Mouse (Mus musculus) forebrain, postnatal 0 days (tissue): Measurements from ENCODE around the gene Ankrd1. TPM values are rescaled to one million over a fixed set of nuclear protein-coding genes. Genes with fewer than 3 reads are reported as not detected.

Experiments
- ATAC-seq: fragments of 200-750 bp; cut with Nextera tagmentation; 2 replicates; pipeline ENCODE4 v1.8.0; 2017; ENCODE audit warnings: mild to moderate bottlenecking, moderate library complexity
- DNase-seq: peaks from one replicate; pipeline ENCODE4 v3.0.0-alpha.2; 2015
- H3K27ac ChIP-seq: fragments of 300-500 bp; sonication (generic); 2 replicates; pipeline ENCODE4 v1.5.1; 2014; ENCODE audit warnings: low read depth, mild to moderate bottlenecking, antibody characterized with exemption, low read length, moderate library complexity, mixed read lengths
- H3K27me3 ChIP-seq: fragments of 300-500 bp; sonication (generic); 2 replicates; pipeline ENCODE4 v1.6.1; 2014; ENCODE audit warnings: mild to moderate bottlenecking, low read length, mixed read lengths; ENCODE audit not compliant: insufficient read depth
- H3K36me3 ChIP-seq: fragments of 300-500 bp; sonication (generic); 2 replicates; pipeline ENCODE4 v1.6.1; 2014; ENCODE audit warnings: mild to moderate bottlenecking, moderate library complexity; ENCODE audit not compliant: insufficient read depth
- H3K4me1 ChIP-seq: fragments of 300-500 bp; sonication (generic); 2 replicates; pipeline ENCODE4 v1.6.1; 2014; ENCODE audit warnings: antibody characterized with exemption; ENCODE audit not compliant: insufficient read depth
- H3K4me2 ChIP-seq: fragments of 300-500 bp; sonication (generic); 2 replicates; pipeline ENCODE4 v1.6.1; 2014; ENCODE audit warnings: low read depth, mild to moderate bottlenecking, moderate library complexity
- H3K4me3 ChIP-seq: fragments of 300-500 bp; sonication (generic); 2 replicates; pipeline ENCODE4 v1.5.1; 2014; ENCODE audit warnings: low read depth, low read length, mixed read lengths
- H3K9ac ChIP-seq: fragments of 300-500 bp; sonication (generic); 2 replicates; pipeline ENCODE4 v1.6.1; 2014; ENCODE audit warnings: mild to moderate bottlenecking
- H3K9me3 ChIP-seq: fragments of 300-500 bp; sonication (generic); 2 replicates; pipeline ENCODE4 v1.6.1; 2016; ENCODE audit warnings: low read length
- CTCF ChIP-seq: sonication (generic); IDR thresholded peaks from 2 replicates; pipeline ENCODE4 v1.5.1; 2016; ENCODE audit warnings: antibody characterized with exemption, control low read depth, low read depth
- WGBS: fragments of 180-500 bp; shearing (Covaris S2); extraction: QIAGEN DNeasy Blood & Tissue Kit; methylation state at CpG from one replicate; pipeline ENCODE4 v1.1.7; 2014; 5-methylcytosine and 5-hydroxymethylcytosine counted together
- polyA plus RNA-seq: library from polyadenylated mRNA; unstranded; fragments of >200 nt; fragmentation: Nextera tagmentation; extraction: Ambion mirVana; gene quantifications from 2 replicates; pipeline ENCODE4 v1.2.1, GENCODE M21; 2015
- total RNA-seq: library from RNA; depleted of rRNA; stranded (reverse); fragments of >200 nt; gene quantifications from 2 replicates; pipeline ENCODE4 v1.2.3, GENCODE M21; 2014

Gene Ankrd1
- total and polyA plus RNA-seq, 2 experiments from 2014 or later = 0.08 to 0.29 TPM

GRCm38 (mm10) chr19:36150241-36151007 lies 30.5 kb upstream of the Ankrd1 start:
- DNase-seq = peak; percentile 29
- Histone ChIP-seq H3K4me1 (no peaks in the 10 kb centered on the region), H3K27me3 (no peaks in the 10 kb centered on the region), H3K27ac (no peak overlapping the region), H3K4me3 (no peak overlapping the region), H3K9ac (no peak overlapping the region), H3K9me3 (no peaks in the 10 kb centered on the region), H3K36me3 (no peaks in the 10 kb centered on the region), H3K4me2 (no peak overlapping the region)
- no peak for TF ChIP-seq CTCF
- 77% methylated on average over 4 of the region's 4 CpGs for WGBS
- ATAC-seq = peak; percentile 90

GRCm38 (mm10) chr19:36148578-36148977 lies 28.7 kb upstream of the Ankrd1 start:
- DNase-seq (no peak), ATAC-seq (no peak)
- Histone ChIP-seq H3K9ac (no peak overlapping the region), H3K27me3 (no peaks in the 10 kb centered on the region), H3K27ac (no peak overlapping the region), H3K4me2 (no peak overlapping the region), H3K36me3 (no peaks in the 10 kb centered on the region), H3K4me3 (no peak overlapping the region), H3K9me3 (no peaks in the 10 kb centered on the region; the same call in 1 of the 2 replicates), H3K4me1 (no peaks in the 10 kb centered on the region)
- 84% methylated on average over 6 of the region's 6 CpGs for WGBS
- TF ChIP-seq CTCF = no peak

- H3K27me3 ChIP-seq = no peaks in the 10 kb centered on the region
- H3K4me3 ChIP-seq = no peak overlapping the region
- DNase-seq = no peak
- WGBS = 87% methylated on average over 2 of the region's 2 CpGs
- no peak overlapping the region for H3K27ac ChIP-seq
- no peaks in the 10 kb centered on the region; the same call in 1 of the 2 replicates for H3K9me3 ChIP-seq
- H3K9ac ChIP-seq = no peak overlapping the region
- no peak for TF ChIP-seq CTCF
- H3K4me2 ChIP-seq = no peak overlapping the region
- H3K4me1 ChIP-seq = no peaks in the 10 kb centered on the region
- H3K36me3 ChIP-seq = no peaks in the 10 kb centered on the region
- no peak for ATAC-seq
Measured at GRCm38 (mm10) chr19:36143571-36143970, 23.7 kb upstream of the Ankrd1 start.

GRCm38 (mm10) chr19:36133731-36134130 lies 13.8 kb upstream of the Ankrd1 start:
- no peak overlapping the region for H3K4me3 ChIP-seq
- no peaks in the 10 kb centered on the region for H3K27me3 ChIP-seq
- no peak overlapping the region for H3K4me2 ChIP-seq
- H3K36me3 ChIP-seq = no peaks in the 10 kb centered on the region
- H3K27ac ChIP-seq = no peak overlapping the region
- 33% methylated on average over 5 of the region's 5 CpGs for WGBS
- no peaks in the 10 kb centered on the region for H3K4me1 ChIP-seq
- TF ChIP-seq CTCF = no peak
- no peak for DNase-seq
- H3K9me3 ChIP-seq = no peaks in the 10 kb centered on the region
- ATAC-seq = no peak
- H3K9ac ChIP-seq = no peak overlapping the region

GRCm38 (mm10) chr19:36133064-36133463 lies 13.2 kb upstream of the Ankrd1 start:
- no peak overlapping the region for H3K4me3 ChIP-seq
- H3K27ac ChIP-seq = no peak overlapping the region
- H3K36me3 ChIP-seq = no peaks in the 10 kb centered on the region
- WGBS = 89% methylated on average over 6 of the region's 6 CpGs
- H3K27me3 ChIP-seq = no peaks in the 10 kb centered on the region
- no peak overlapping the region for H3K9ac ChIP-seq
- no peak for DNase-seq
- H3K4me1 ChIP-seq = no peaks in the 10 kb centered on the region
- H3K4me2 ChIP-seq = no peak overlapping the region
- TF ChIP-seq CTCF = no peak
- no peaks in the 10 kb centered on the region for H3K9me3 ChIP-seq
- no peak for ATAC-seq

- WGBS = 66% methylated on average over 6 of the region's 6 CpGs
- H3K27me3 ChIP-seq = no peaks in the 10 kb centered on the region
Measured at GRCm38 (mm10) chr19:36131990-36132389, 12.1 kb upstream of the Ankrd1 start.

GRCm38 (mm10) chr19:36130181-36130580 lies 10.3 kb upstream of the Ankrd1 start:
- Histone ChIP-seq H3K4me3 (no peak overlapping the region), H3K9ac (no peak overlapping the region), H3K4me2 (no peak overlapping the region), H3K9me3 (no peaks in the 10 kb centered on the region), H3K27ac (no peak overlapping the region), H3K4me1 (no peaks in the 10 kb centered on the region), H3K27me3 (no peaks in the 10 kb centered on the region), H3K36me3 (no peaks in the 10 kb centered on the region)
- TF ChIP-seq CTCF = no peak
- WGBS = 13% methylated on average over 2 of the region's 2 CpGs
- ATAC-seq = no peak
- peak; percentile 5 for DNase-seq

More at GRCm38 (mm10) chr19:36131990-36132389, 12.1 kb upstream of the Ankrd1 start:
- H3K4me2 ChIP-seq = no peak overlapping the region
- no peak for DNase-seq
- H3K36me3 ChIP-seq = no peaks in the 10 kb centered on the region
- H3K4me1 ChIP-seq = no peaks in the 10 kb centered on the region
- no peak for TF ChIP-seq CTCF
- H3K9ac ChIP-seq = no peak overlapping the region
- no peaks in the 10 kb centered on the region for H3K9me3 ChIP-seq
- no peak for ATAC-seq
- no peak overlapping the region for H3K4me3 ChIP-seq
- no peak overlapping the region for H3K27ac ChIP-seq
